Mouse (Mus musculus) forebrain, embryonic 11.5 days (tissue): ENCODE results near the gene Ccdc60. TPM values are rescaled to one million over a fixed set of nuclear protein-coding genes. Genes with fewer than 3 reads are reported as not detected.
"Not testable (repeated sequence)": the region's sequence is repeated elsewhere in the genome, so short reads cannot be mapped to it uniquely, and the experiment has no call there.

ENCODE experiments used
- ATAC-seq: fragments of 200-750 bp; cut with Nextera tagmentation; replicated peaks from 2 replicates; pipeline ENCODE4 v1.8.0; 2017; ENCODE audit warnings: moderate TSS enrichment; ENCODE audit not compliant: low FRiP score
- DNase-seq: peaks from one replicate; pipeline ENCODE4 v3.0.0-alpha.2; 2017; ENCODE audit warnings: low spot score
- H3K27ac ChIP-seq: fragments of 300-500 bp; sonication (generic); 2 replicates; pipeline ENCODE4 v1.5.1; 2014; ENCODE audit warnings: low read depth, low read length
- H3K27me3 ChIP-seq: fragments of 300-500 bp; sonication (generic); 2 replicates; pipeline ENCODE4 v1.6.1; 2014; ENCODE audit warnings: mild to moderate bottlenecking, low read length, mixed read lengths; ENCODE audit not compliant: control insufficient read depth, insufficient read depth
- H3K36me3 ChIP-seq: fragments of 300-500 bp; sonication (generic); 2 replicates; pipeline ENCODE4 v1.6.1; 2014; ENCODE audit warnings: mild to moderate bottlenecking, low read length, moderate library complexity, mixed read lengths; ENCODE audit not compliant: control insufficient read depth, insufficient read depth
- H3K4me1 ChIP-seq: fragments of 300-500 bp; sonication (generic); replicated peaks from 2 replicates; pipeline ENCODE4 v1.6.1; 2014; ENCODE audit warnings: low read length, mixed read lengths; ENCODE audit not compliant: control insufficient read depth, insufficient read depth
- H3K4me2 ChIP-seq: fragments of 300-500 bp; sonication (generic); 2 replicates; pipeline ENCODE4 v1.6.1; 2014; ENCODE audit warnings: low read depth, mild to moderate bottlenecking, low read length, moderate library complexity, mixed read lengths; ENCODE audit not compliant: severe bottlenecking
- H3K4me3 ChIP-seq: fragments of 300-500 bp; sonication (generic); 2 replicates; pipeline ENCODE4 v1.5.1; 2014; ENCODE audit warnings: low read depth, low read length
- H3K9ac ChIP-seq: fragments of 300-500 bp; sonication (generic); 2 replicates; pipeline ENCODE4 v1.6.1; 2014; ENCODE audit warnings: low read length
- H3K9me3 ChIP-seq: fragments of 300-500 bp; sonication (generic); 2 replicates; pipeline ENCODE4 v1.6.1; 2016; ENCODE audit warnings: low read length, mixed read lengths; ENCODE audit not compliant: control insufficient read depth
- WGBS: fragments of 180-500 bp; shearing (Covaris S2); extraction: QIAGEN DNeasy Blood & Tissue Kit; methylation state at CpG from one replicate; pipeline ENCODE4 v1.1.7; 2014; 5-methylcytosine and 5-hydroxymethylcytosine counted together
- polyA plus RNA-seq: library from polyadenylated mRNA; unstranded; fragments of >200 nt; fragmentation: Nextera tagmentation; extraction: Ambion mirVana; gene quantifications from 2 replicates; pipeline ENCODE4 v1.2.1, GENCODE M21; 2014

Ccdc60 gene
- polyA plus RNA-seq, 1 experiment from 2014 or later: 0.92 TPM

GRCm38 (mm10) chr5:116192693-116193092 is 96.1 kb downstream of the Ccdc60 start:
- Histone ChIP-seq H3K4me1 (no peaks in the 10 kb centered on the region), H3K4me2 (no peak overlapping the region), H3K9ac (no peak overlapping the region), H3K27me3 (no peaks in the 10 kb centered on the region), H3K36me3 (no peaks in the 10 kb centered on the region), H3K4me3 (no peak overlapping the region), H3K9me3 (no peaks in the 10 kb centered on the region), H3K27ac (no peak overlapping the region)
- ATAC-seq (no peak), DNase-seq (no peak)
- whole genome bisulfite sequencing: 72% methylated on average over 9 of the region's 9 CpGs

GRCm38 (mm10) chr5:116191596-116191995 is 97.2 kb downstream of the Ccdc60 start:
- H3K27ac ChIP-seq: no peak overlapping the region
- no peaks in the 10 kb centered on the region for H3K36me3 ChIP-seq
- H3K4me3 ChIP-seq: no peak overlapping the region
- ATAC-seq: no peak
- H3K4me1 ChIP-seq: no peaks in the 10 kb centered on the region
- DNase-seq: no peak
- 91% methylated on average over 3 of the region's 3 CpGs for WGBS
- no peak overlapping the region for H3K4me2 ChIP-seq
- no peak overlapping the region for H3K9ac ChIP-seq
- H3K27me3 ChIP-seq: no peaks in the 10 kb centered on the region
- H3K9me3 ChIP-seq: no peaks in the 10 kb centered on the region

GRCm38 (mm10) chr5:116189818-116190217 is 99.0 kb downstream of the Ccdc60 start:
- no peak overlapping the region for H3K4me3 ChIP-seq
- H3K9ac ChIP-seq: no peak overlapping the region
- no peaks in the 10 kb centered on the region for H3K4me1 ChIP-seq
- no peaks in the 10 kb centered on the region for H3K36me3 ChIP-seq
- no peaks in the 10 kb centered on the region for H3K27me3 ChIP-seq
- no peak overlapping the region for H3K27ac ChIP-seq
- no peaks in the 10 kb centered on the region for H3K9me3 ChIP-seq
- ATAC-seq: no peak
- no peak for DNase-seq
- 57% methylated on average over 6 of the region's 6 CpGs for WGBS
- no peak overlapping the region for H3K4me2 ChIP-seq

- Histone ChIP-seq H3K36me3 (no peaks in the 10 kb centered on the region), H3K27ac (no peak overlapping the region), H3K4me1 (no peaks in the 10 kb centered on the region), H3K4me2 (no peak overlapping the region), H3K9me3 (no peaks in the 10 kb centered on the region), H3K4me3 (no peak overlapping the region), H3K9ac (no peak overlapping the region), H3K27me3 (no peaks in the 10 kb centered on the region)
- no peak for DNase-seq
- ATAC-seq: no peak
- 31% methylated on average over 13 of the region's 13 CpGs for WGBS
These were observed 108.2 kb downstream of the Ccdc60 start for GRCm38 (mm10) chr5:116180594-116180993.

- Histone ChIP-seq H3K9ac (no peak overlapping the region), H3K4me3 (no peak overlapping the region), H3K36me3 (no peaks in the 10 kb centered on the region), H3K27ac (no peak overlapping the region), H3K4me1 (no peaks in the 10 kb centered on the region), H3K9me3 (no peaks in the 10 kb centered on the region), H3K4me2 (no peak overlapping the region), H3K27me3 (no peaks in the 10 kb centered on the region)
- ATAC-seq (no peak), DNase-seq (no peak)
- 96% methylated on average over 6 of the region's 6 CpGs for WGBS
These were observed 117.1 kb downstream of the Ccdc60 start for GRCm38 (mm10) chr5:116171721-116172120.

GRCm38 (mm10) chr5:116166965-116167364 is 121.8 kb downstream of the Ccdc60 start:
- DNase-seq (no peak), ATAC-seq (no peak)
- Histone ChIP-seq H3K9ac (no peak overlapping the region), H3K36me3 (no peaks in the 10 kb centered on the region), H3K9me3 (no peaks in the 10 kb centered on the region), H3K4me1 (peaks cover 5% of the 10 kb centered on the region; the same call in 1 of the 2 replicates), H3K27me3 (no peaks in the 10 kb centered on the region), H3K27ac (no peak overlapping the region), H3K4me3 (no peak overlapping the region), H3K4me2 (no peak overlapping the region)
- 81% methylated on average over 13 of the region's 13 CpGs for WGBS

- no peak; the same call in 1 of the 2 replicates for ATAC-seq
- no peaks in the 10 kb centered on the region for H3K27me3 ChIP-seq
- H3K4me2 ChIP-seq: 0 out of 2 replicates have a peak overlapping the region, but pooled peaks have one; percentile 15
- H3K27ac ChIP-seq: peak overlapping the region; percentile 18; the same call in 1 of the 2 replicates
- no peaks in the 10 kb centered on the region for H3K9me3 ChIP-seq
- H3K9ac ChIP-seq: peak overlapping the region; percentile 8; the same call in 1 of the 2 replicates
- no peaks in the 10 kb centered on the region for H3K36me3 ChIP-seq
- WGBS: 47% methylated on average over 11 of the region's 11 CpGs
- DNase-seq: peak; percentile 57
- peaks cover 5% of the 10 kb centered on the region; the same call in 1 of the 2 replicates for H3K4me1 ChIP-seq
- H3K4me3 ChIP-seq: no peak overlapping the region
These were observed 123.4 kb downstream of the Ccdc60 start for GRCm38 (mm10) chr5:116165203-116165888.

- H3K27ac ChIP-seq: no peak overlapping the region
- ATAC-seq (no peak), DNase-seq (no peak)
- H3K4me3 ChIP-seq: no peak overlapping the region
- no peaks in the 10 kb centered on the region for H3K9me3 ChIP-seq
- 35% methylated on average over 2 of the region's 2 CpGs for WGBS
- no peak overlapping the region for H3K4me2 ChIP-seq
- no peaks in the 10 kb centered on the region for H3K4me1 ChIP-seq
- H3K36me3 ChIP-seq: no peaks in the 10 kb centered on the region
- H3K9ac ChIP-seq: no peak overlapping the region
- no peaks in the 10 kb centered on the region for H3K27me3 ChIP-seq
These were observed 134.0 kb downstream of the Ccdc60 start for GRCm38 (mm10) chr5:116154811-116155210.

- DNase-seq, H3K36me3 ChIP-seq, H3K9ac ChIP-seq, H3K9me3 ChIP-seq, H3K27me3 ChIP-seq, H3K4me3 ChIP-seq, H3K4me2 ChIP-seq, ATAC-seq, H3K4me1 ChIP-seq, H3K27ac ChIP-seq: not testable (repeated sequence)
These were observed 142.3 kb downstream of the Ccdc60 start for GRCm38 (mm10) chr5:116146446-116146845.
